Mouse (Mus musculus) liver, embryonic 11.5 days (tissue): ENCODE measurements around the gene Fkbp7. TPM values are rescaled to one million over a fixed set of nuclear protein-coding genes. Genes with fewer than 3 reads are reported as not detected.
A peak's percentile ranks its signal among the peaks of the same experiment; 100 is the strongest.

ENCODE experiments used
- ATAC-seq: fragments of 200-750 bp; cut with Nextera tagmentation; replicated peaks from 2 replicates; pipeline ENCODE4 v1.8.0; 2017; ENCODE audit warnings: moderate number of reproducible peaks, mild to moderate bottlenecking, moderate TSS enrichment, moderate library complexity; ENCODE audit not compliant: low FRiP score
- DNase-seq: peaks from one replicate; pipeline ENCODE4 v3.0.0-alpha.2; 2017; ENCODE audit warnings: low spot score
- H3K27ac ChIP-seq: fragments of 300-500 bp; sonication (generic); 2 replicates; pipeline ENCODE4 v1.5.1; 2014; ENCODE audit warnings: mild to moderate bottlenecking, low read depth, low read length, control low read depth
- H3K27me3 ChIP-seq: fragments of 300-500 bp; sonication (generic); replicated peaks from 2 replicates; pipeline ENCODE4 v1.6.1; 2014; ENCODE audit warnings: low read length, mixed read lengths; ENCODE audit not compliant: control insufficient read depth, insufficient read depth
- H3K36me3 ChIP-seq: fragments of 300-500 bp; sonication (generic); 2 replicates; pipeline ENCODE4 v1.6.1; 2014; ENCODE audit warnings: mild to moderate bottlenecking, low read length, moderate library complexity, mixed read lengths; ENCODE audit not compliant: control insufficient read depth, insufficient read depth
- H3K4me1 ChIP-seq: fragments of 300-500 bp; sonication (generic); replicated peaks from 2 replicates; pipeline ENCODE4 v1.6.1; 2014; ENCODE audit warnings: low read length, mixed read lengths; ENCODE audit not compliant: control insufficient read depth, insufficient read depth
- H3K4me2 ChIP-seq: fragments of 300-500 bp; sonication (generic); 2 replicates; pipeline ENCODE4 v1.6.1; 2014; ENCODE audit warnings: mild to moderate bottlenecking, control low read depth, moderate library complexity
- H3K4me3 ChIP-seq: fragments of 300-500 bp; sonication (generic); 2 replicates; pipeline ENCODE4 v1.5.1; 2014; ENCODE audit warnings: low read depth, low read length, control low read depth
- H3K9ac ChIP-seq: fragments of 300-500 bp; sonication (generic); 2 replicates; pipeline ENCODE4 v1.6.1; 2014; ENCODE audit warnings: low read depth, low read length, control low read depth
- H3K9me3 ChIP-seq: fragments of 300-500 bp; sonication (generic); 2 replicates; pipeline ENCODE4 v1.6.1; 2016; ENCODE audit warnings: low read length, inconsistent platforms, mixed read lengths; ENCODE audit not compliant: control insufficient read depth
- WGBS: fragments of 180-500 bp; shearing (Covaris S2); extraction: QIAGEN DNeasy Blood & Tissue Kit; methylation state at CpG from one replicate; pipeline ENCODE4 v1.1.7; 2014; 5-methylcytosine and 5-hydroxymethylcytosine counted together
- polyA plus RNA-seq: library from polyadenylated mRNA; unstranded; fragments of >200 nt; fragmentation: Nextera tagmentation; extraction: Ambion mirVana; gene quantifications from 2 replicates; pipeline ENCODE4 v1.2.1, GENCODE M21; 2014

The Fkbp7 gene
- polyA plus RNA-seq, 1 experiment from 2014 or later = 19.5 TPM

- no peak overlapping the region for H3K27ac ChIP-seq
These were observed 17.7 kb upstream of the Fkbp7 start for GRCm38 (mm10) chr2:76690436-76691204.

GRCm38 (mm10) chr2:76688162-76688561 lies 15.2 kb upstream of the Fkbp7 start:
- Histone ChIP-seq H3K4me3 (no peak overlapping the region), H3K9ac (no peak overlapping the region), H3K36me3 (peaks cover 32% of the 10 kb centered on the region), H3K4me2 (no peak overlapping the region), H3K27ac (no peak overlapping the region), H3K27me3 (no peaks in the 10 kb centered on the region), H3K9me3 (no peaks in the 10 kb centered on the region), H3K4me1 (peaks cover 2% of the 10 kb centered on the region; the same call in 1 of the 2 replicates)
- WGBS = 48% methylated on average over 7 of the region's 7 CpGs
- ATAC-seq (0 out of 2 replicates have a peak, but pooled peaks have one; percentile 51), DNase-seq (no peak)

More at GRCm38 (mm10) chr2:76690436-76691204, 17.7 kb upstream of the Fkbp7 start:
- Histone ChIP-seq H3K9me3 (no peaks in the 10 kb centered on the region), H3K9ac (no peak overlapping the region), H3K4me1 (peaks cover 2% of the 10 kb centered on the region; the same call in 1 of the 2 replicates), H3K27me3 (no peaks in the 10 kb centered on the region), H3K4me2 (no peak overlapping the region), H3K4me3 (no peak overlapping the region), H3K36me3 (peaks cover 39% of the 10 kb centered on the region)
- 76% methylated on average over 12 of the region's 12 CpGs for WGBS
- DNase-seq = no peak
- no peak for ATAC-seq

GRCm38 (mm10) chr2:76687608-76688007 lies 14.7 kb upstream of the Fkbp7 start:
- Histone ChIP-seq H3K9ac (no peak overlapping the region), H3K27me3 (no peaks in the 10 kb centered on the region), H3K27ac (no peak overlapping the region), H3K4me1 (peaks cover 2% of the 10 kb centered on the region; the same call in 1 of the 2 replicates), H3K4me3 (no peak overlapping the region), H3K9me3 (no peaks in the 10 kb centered on the region), H3K4me2 (no peak overlapping the region), H3K36me3 (peaks cover 34% of the 10 kb centered on the region)
- no peak for ATAC-seq
- no peak for DNase-seq
- 64% methylated on average over 3 of the region's 3 CpGs for WGBS

- Histone ChIP-seq H3K9ac (no peak overlapping the region), H3K4me2 (no peak overlapping the region), H3K4me3 (no peak overlapping the region), H3K27ac (no peak overlapping the region), H3K36me3 (peaks cover 32% of the 10 kb centered on the region), H3K9me3 (no peaks in the 10 kb centered on the region), H3K4me1 (peaks cover 2% of the 10 kb centered on the region; the same call in 1 of the 2 replicates), H3K27me3 (no peaks in the 10 kb centered on the region)
- DNase-seq (no peak), ATAC-seq (no peak)
- WGBS = 86% methylated on average over 3 of the region's 3 CpGs
These were observed 14.1 kb upstream of the Fkbp7 start for GRCm38 (mm10) chr2:76686986-76687385.

GRCm38 (mm10) chr2:76682301-76682700 lies 9.4 kb upstream of the Fkbp7 start:
- WGBS = 88% methylated on average over 8 of the region's 8 CpGs
- peaks cover 32% of the 10 kb centered on the region for H3K36me3 ChIP-seq

GRCm38 (mm10) chr2:76676401-76677226 lies 3.7 kb upstream of the Fkbp7 start:
- DNase-seq (no peak), ATAC-seq (no peak)
- H3K27ac ChIP-seq = no peak overlapping the region
- peak overlapping the region; percentile 73 for H3K4me2 ChIP-seq
- peaks cover 10% of the 10 kb centered on the region for H3K36me3 ChIP-seq
- 74% methylated on average over 13 of the region's 13 CpGs for WGBS
- no peaks in the 10 kb centered on the region for H3K27me3 ChIP-seq
- no peaks in the 10 kb centered on the region for H3K9me3 ChIP-seq
- H3K9ac ChIP-seq = peak overlapping the region; percentile 79
- H3K4me3 ChIP-seq = peak overlapping the region; percentile 81
- H3K4me1 ChIP-seq = peaks cover 10% of the 10 kb centered on the region

More at GRCm38 (mm10) chr2:76682301-76682700, 9.4 kb upstream of the Fkbp7 start:
- no peak overlapping the region for H3K9ac ChIP-seq
- H3K27me3 ChIP-seq = no peaks in the 10 kb centered on the region
- no peaks in the 10 kb centered on the region for H3K9me3 ChIP-seq
- DNase-seq = no peak
- H3K4me3 ChIP-seq = no peak overlapping the region
- no peak for ATAC-seq
- no peaks in the 10 kb centered on the region; the same call in 1 of the 2 replicates for H3K4me1 ChIP-seq
- no peak overlapping the region for H3K4me2 ChIP-seq
- no peak overlapping the region for H3K27ac ChIP-seq

- no peak for DNase-seq
- ATAC-seq = no peak
- H3K4me2 ChIP-seq = peak overlapping the region; percentile 73
- no peak overlapping the region for H3K27ac ChIP-seq
- H3K4me3 ChIP-seq = peak overlapping the region; percentile 81
- 14% methylated on average over 4 of the region's 4 CpGs for WGBS
- H3K9me3 ChIP-seq = no peaks in the 10 kb centered on the region
- peaks cover 10% of the 10 kb centered on the region for H3K36me3 ChIP-seq
- peak overlapping the region; percentile 79 for H3K9ac ChIP-seq
- H3K27me3 ChIP-seq = no peaks in the 10 kb centered on the region
- H3K4me1 ChIP-seq = peaks cover 10% of the 10 kb centered on the region
These were observed 3.0 kb upstream of the Fkbp7 start for GRCm38 (mm10) chr2:76675949-76676348.

- DNase-seq = peak; percentile 68
- peak; percentile 28 for ATAC-seq
- Histone ChIP-seq H3K9ac (peak overlapping the region; percentile 79), H3K4me3 (peak overlapping the region; percentile 81), H3K9me3 (no peaks in the 10 kb centered on the region), H3K27me3 (no peaks in the 10 kb centered on the region), H3K36me3 (peaks cover 10% of the 10 kb centered on the region), H3K4me1 (peaks cover 10% of the 10 kb centered on the region), H3K4me2 (peak overlapping the region; percentile 73), H3K27ac (peak overlapping the region; percentile 52)
- under 1% methylated on average over 38 of the region's 44 CpGs for WGBS
These were observed 2.5 kb upstream of the Fkbp7 start for GRCm38 (mm10) chr2:76675451-76675850.
